16 mouse cellular contexts compared by ENCODE assay signal in the genomic region with DNA sequence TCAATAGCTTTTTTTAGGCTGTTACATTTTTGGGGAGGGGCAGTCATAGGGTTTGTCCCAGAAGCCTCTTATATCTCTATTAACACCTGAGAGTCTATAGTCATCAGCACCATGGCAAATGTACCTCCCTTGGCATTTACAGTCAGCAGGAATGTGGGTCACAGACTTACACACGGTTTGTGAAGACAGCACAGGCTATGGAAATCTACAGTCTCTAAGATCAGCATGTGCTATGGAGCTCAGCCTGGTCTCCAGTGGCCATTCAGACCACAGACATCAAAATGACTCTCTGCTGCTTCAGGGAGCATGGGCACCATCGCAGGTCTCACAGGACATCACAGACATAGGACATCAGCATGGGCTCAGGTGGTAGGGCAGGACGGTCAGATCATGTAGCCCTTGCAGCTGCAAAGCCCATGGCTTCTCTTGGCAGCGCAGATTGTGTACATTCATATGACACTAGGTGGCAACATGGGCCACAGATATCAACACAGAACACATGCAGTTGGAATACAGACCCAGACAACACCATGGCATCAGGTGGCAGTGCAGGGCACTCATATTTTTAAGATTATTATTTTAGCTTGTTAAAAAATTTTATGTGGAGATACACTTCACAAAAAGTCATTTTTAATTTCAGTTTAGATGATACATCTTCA.
A peak's percentile ranks its signal among the peaks of the same experiment; 100 is the strongest.
DNase-seq lines count a peak whose midpoint lies in the region; ATAC-seq and TF ChIP-seq lines count a peak whose summit lies in the region.
"Had no signal": no experiment of that assay in that cellular context is flagged by ENCODE, and none has a peak within 500 bp of the region (broad histone marks: within the 10 kb centered on the region; RNA-seq: fewer than 3 reads in every experiment).

No protein-coding gene starts in this region.

- no peak overlapping the region for H3K4me3 ChIP-seq in kidney, postnatal 0 days (replicated peaks; ENCODE audit: low read depth, low read length)
- H3K4me3 ChIP-seq: hindbrain, embryonic 12.5 days; myocyte had no signal

- no peak for DNase-seq in kidney, postnatal 0 days (ENCODE audit: low spot score)
- DNase-seq in kidney, adult 8-10 months, result no peak
- peak; percentile 1 for DNase-seq in 416B (ENCODE audit: low read depth)
- peak; percentile 22 for DNase-seq in cerebellum, adult 11 months
- DNase-seq in cerebellum, postnatal 36 days, result peak; percentile 38 to 52
- no peak for DNase-seq in adrenal gland, postnatal 14 days
- no peak for DNase-seq in thymus, postnatal 14 days
- DNase-seq: kidney, postnatal 4 days; liver; right cerebral cortex, postnatal 4 days; thymus, postnatal 25 days had no signal

- no peak overlapping the region for H3K27ac ChIP-seq in kidney, postnatal 0 days
- H3K27ac ChIP-seq: hindbrain, embryonic 12.5 days had no signal

- H3K4me2 ChIP-seq in kidney, postnatal 0 days (ENCODE audit: low read length), result no peak overlapping the region
- H3K4me2 ChIP-seq: hindbrain, embryonic 12.5 days had no signal

- H3K36me3 ChIP-seq in kidney, postnatal 0 days (ENCODE audit: insufficient read depth, low read length), result no peaks in the 10 kb centered on the region
- H3K36me3 ChIP-seq: hindbrain, embryonic 12.5 days had no signal

- H3K27me3 ChIP-seq in kidney, postnatal 0 days (ENCODE audit: insufficient read depth, low read length), result no peaks in the 10 kb centered on the region
- H3K27me3 ChIP-seq: hindbrain, embryonic 12.5 days had no signal

- ATAC-seq in kidney, postnatal 0 days (replicated peaks; ENCODE audit: low FRiP score, low read depth), result no peak
- ATAC-seq: CD4-positive, CD25-positive, alpha-beta regulatory T cell, adult 4 months; intestine, postnatal 0 days; lung, postnatal 0 days had no signal

- H3K4me1 ChIP-seq in kidney, postnatal 0 days (replicated peaks; ENCODE audit: insufficient read depth, low read length), result no peaks in the 10 kb centered on the region
- H3K4me1 ChIP-seq: hindbrain, embryonic 12.5 days had no signal

- H3K9me3 ChIP-seq in kidney, postnatal 0 days (replicated peaks; ENCODE audit: low read length), result no peaks in the 10 kb centered on the region
- H3K9me3 ChIP-seq: hindbrain, embryonic 12.5 days had no signal

- WGBS in kidney, postnatal 0 days, result 78% methylated on average over 4 of the region's 4 CpGs

- no peak overlapping the region for H3K9ac ChIP-seq in kidney, postnatal 0 days (ENCODE audit: low read depth, low read length)
- H3K9ac ChIP-seq: hindbrain, embryonic 12.5 days had no signal

- peak; percentile 16; the same call in 1 of the 2 replicates for TF ChIP-seq CTCF in kidney, postnatal 0 days (IDR thresholded peaks at IDR 0.05; ENCODE audit: low read depth)

Comparison
In these comparisons a context has a peak if more than half of its experiments do, and no peak if none do; other contexts are left out.
1. DNase-seq: peak in 416B (single experiment), cerebellum, adult 11 months (single experiment) and cerebellum, postnatal 36 days (2 of 2); none in kidney, postnatal 0 days (single experiment), kidney, adult 8-10 months (0 of 2), adrenal gland, postnatal 14 days (single experiment) and thymus, postnatal 14 days (single experiment).